Mouse (Mus musculus) embryonic facial prominence, embryonic 11.5 days (tissue): ENCODE data around the gene Cdc20b. TPM values are rescaled to one million over a fixed set of nuclear protein-coding genes. Genes with fewer than 3 reads are reported as not detected.
A peak's percentile ranks its signal among the peaks of the same experiment; 100 is the strongest.
"Not testable (repeated sequence)": the region's sequence is repeated elsewhere in the genome, so short reads cannot be mapped to it uniquely, and the experiment has no call there.

ENCODE experiments used
- ATAC-seq: fragments of 200-750 bp; cut with Nextera tagmentation; replicated peaks from 2 replicates; pipeline ENCODE4 v1.8.0; 2017; ENCODE audit warnings: low read depth; ENCODE audit not compliant: insufficient number of reproducible peaks, low FRiP score, low TSS enrichment
- DNase-seq: peaks from one replicate; pipeline ENCODE4 v3.0.0-alpha.2; 2015; ENCODE audit warnings: low spot score
- H3K27ac ChIP-seq: fragments of 300-500 bp; sonication (generic); replicated peaks from 2 replicates; pipeline ENCODE4 v1.5.1; 2014; ENCODE audit warnings: mild to moderate bottlenecking, low read depth, low read length, control low read depth
- H3K27me3 ChIP-seq: fragments of 300-500 bp; sonication (generic); 2 replicates; pipeline ENCODE4 v1.6.1; 2014; ENCODE audit warnings: mild to moderate bottlenecking, low read length, moderate library complexity, mixed read lengths; ENCODE audit not compliant: control insufficient read depth, insufficient read depth
- H3K36me3 ChIP-seq: fragments of 300-500 bp; sonication (generic); replicated peaks from 2 replicates; pipeline ENCODE4 v1.6.1; 2014; ENCODE audit warnings: low read depth, mild to moderate bottlenecking, low read length, moderate library complexity, mixed read lengths; ENCODE audit not compliant: control insufficient read depth, insufficient read depth
- H3K4me1 ChIP-seq: fragments of 300-500 bp; sonication (generic); 2 replicates; pipeline ENCODE4 v1.6.1; 2014; ENCODE audit warnings: low read length, mixed read lengths; ENCODE audit not compliant: control insufficient read depth, insufficient read depth
- H3K4me2 ChIP-seq: fragments of 300-500 bp; sonication (generic); 2 replicates; pipeline ENCODE4 v1.6.1; 2014; ENCODE audit warnings: low read depth, mild to moderate bottlenecking, control low read depth, low read length, moderate library complexity
- H3K4me3 ChIP-seq: fragments of 300-500 bp; sonication (generic); 2 replicates; pipeline ENCODE4 v1.5.1; 2014; ENCODE audit warnings: low read depth, low read length, control low read depth
- H3K9ac ChIP-seq: fragments of 300-500 bp; sonication (generic); replicated peaks from 2 replicates; pipeline ENCODE4 v1.6.1; 2014; ENCODE audit warnings: mild to moderate bottlenecking, control low read depth, low read length
- H3K9me3 ChIP-seq: fragments of 300-500 bp; sonication (generic); replicated peaks from 2 replicates; pipeline ENCODE4 v1.6.1; 2016; ENCODE audit warnings: mild to moderate bottlenecking, low read length, inconsistent platforms, mixed read lengths; ENCODE audit not compliant: control insufficient read depth
- WGBS: fragments of 180-500 bp; shearing (Covaris S2); extraction: QIAGEN DNeasy Blood & Tissue Kit; methylation state at CpG from one replicate; pipeline ENCODE4 v1.1.7; 2014; 5-methylcytosine and 5-hydroxymethylcytosine counted together
- polyA plus RNA-seq: library from polyadenylated mRNA; unstranded; fragments of >200 nt; fragmentation: Nextera tagmentation; extraction: Ambion mirVana; gene quantifications from 2 replicates; pipeline ENCODE4 v1.2.1, GENCODE M21; 2014

The Cdc20b gene
- polyA plus RNA-seq, 1 experiment from 2014 or later = not detected

DNA sequence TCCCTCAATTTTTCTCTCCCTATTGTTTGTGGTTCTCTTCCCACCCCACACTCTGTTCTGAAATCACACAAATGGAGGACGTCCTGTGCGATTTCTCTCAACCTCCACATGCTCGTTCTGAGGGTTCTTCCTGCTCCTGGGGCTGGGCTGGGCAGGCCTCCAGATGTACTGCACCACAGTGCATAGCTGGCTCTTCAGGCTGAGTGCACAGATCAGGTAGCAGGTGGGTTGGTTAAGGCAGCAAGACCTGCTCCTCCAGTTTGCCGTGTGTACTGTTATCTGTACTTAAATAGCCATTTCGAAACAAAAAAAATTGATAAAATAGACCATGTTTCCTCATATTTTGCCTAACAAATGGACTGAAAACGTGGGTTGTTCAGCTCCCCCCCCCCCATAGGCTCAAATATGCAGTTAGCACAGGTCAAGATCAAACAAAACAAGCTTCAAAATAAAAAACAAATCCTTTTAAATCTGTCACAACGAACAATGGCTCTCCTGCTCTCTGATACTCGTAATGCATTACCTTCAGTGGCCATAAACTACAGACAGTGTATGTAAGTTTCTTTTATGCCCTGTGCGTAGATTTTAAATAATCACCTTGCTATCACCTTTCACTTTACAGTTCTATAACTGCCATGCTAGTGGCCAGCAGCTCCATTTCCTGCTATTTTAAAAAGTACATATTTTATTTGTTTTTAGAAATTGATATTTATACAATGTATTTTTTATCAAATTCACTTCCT is 34.2 kb upstream of the Cdc20b start:
- H3K4me1 ChIP-seq = no peaks in the 10 kb centered on the region; the same call in 1 of the 2 replicates
- H3K9me3 ChIP-seq = no peaks in the 10 kb centered on the region
- H3K9ac ChIP-seq = no peak overlapping the region
- H3K4me3 ChIP-seq = no peak overlapping the region
- 0 out of 2 replicates have a peak, but pooled peaks have one; percentile 59 for ATAC-seq
- 62% methylated on average over 9 of the region's 9 CpGs for WGBS
- no peak overlapping the region for H3K27ac ChIP-seq
- no peaks in the 10 kb centered on the region for H3K36me3 ChIP-seq
- no peak overlapping the region for H3K4me2 ChIP-seq
- DNase-seq = peak; percentile 33
- peaks cover 34% of the 10 kb centered on the region for H3K27me3 ChIP-seq

DNA sequence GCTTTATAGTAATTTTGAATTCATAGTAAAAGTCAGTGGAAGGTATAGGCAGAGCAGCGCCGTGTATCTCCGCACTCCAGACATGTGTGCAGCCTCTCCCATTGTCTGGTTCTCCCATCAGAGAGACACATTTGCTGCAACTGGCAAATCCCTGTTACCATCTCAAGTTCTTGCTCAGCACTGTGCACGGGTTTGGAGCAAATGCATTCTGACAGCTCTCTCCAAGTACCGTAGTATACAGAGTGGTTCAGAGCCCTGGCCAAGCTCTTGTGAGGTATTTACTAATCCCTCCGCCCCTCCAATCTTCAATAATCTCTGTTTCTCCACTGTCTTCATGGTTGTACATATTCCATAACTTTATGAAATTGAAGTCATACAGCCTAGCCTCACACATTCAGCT is 22.2 kb upstream of the Cdc20b start:
- Histone ChIP-seq H3K27ac (no peak overlapping the region), H3K9me3 (no peaks in the 10 kb centered on the region), H3K36me3 (no peaks in the 10 kb centered on the region), H3K27me3 (no peaks in the 10 kb centered on the region), H3K4me3 (no peak overlapping the region), H3K4me2 (no peak overlapping the region), H3K9ac (no peak overlapping the region), H3K4me1 (no peaks in the 10 kb centered on the region)
- DNase-seq (no peak), ATAC-seq (no peak)
- WGBS = 79% methylated on average over 6 of the region's 6 CpGs

DNA sequence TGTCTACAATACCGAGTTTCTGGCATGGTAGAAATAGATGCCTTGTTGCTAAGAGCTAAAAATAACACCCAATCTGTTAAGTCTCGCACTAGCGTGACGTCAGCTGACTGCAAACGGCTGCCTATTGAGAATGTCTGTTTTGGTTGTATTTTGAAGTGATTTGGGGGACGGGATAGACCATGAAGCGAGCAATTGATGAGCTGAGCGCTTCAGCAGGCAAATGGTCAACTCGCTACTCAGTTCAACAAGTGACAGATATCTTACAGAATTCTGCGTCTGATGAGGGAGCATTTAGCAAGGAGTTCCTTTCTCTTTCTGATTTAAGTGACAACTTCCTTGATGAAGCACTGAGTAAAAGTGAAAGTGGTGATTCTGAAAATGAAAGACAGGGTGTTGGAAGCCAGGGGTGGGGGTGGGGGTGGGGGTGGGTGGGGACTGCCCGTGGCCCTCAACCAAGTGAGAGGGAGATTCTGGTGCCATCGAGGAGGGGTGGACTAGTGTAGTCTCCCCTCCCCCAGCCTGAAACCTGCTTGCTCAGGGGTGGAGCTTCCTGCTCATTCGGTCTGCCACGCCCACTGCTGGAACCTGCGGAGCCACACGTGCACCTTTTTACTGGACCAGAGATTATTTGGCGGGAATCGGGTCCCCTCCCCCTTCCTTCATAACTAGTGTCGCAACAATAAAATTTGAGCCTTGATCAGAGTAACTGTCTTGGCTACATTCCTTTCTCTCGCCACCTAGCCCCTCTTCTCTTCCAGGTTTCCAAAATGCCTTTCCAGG is 21.5 kb upstream of the Cdc20b start:
- not testable (repeated sequence) for H3K9ac ChIP-seq, H3K9me3 ChIP-seq, ATAC-seq, H3K4me1 ChIP-seq, DNase-seq, H3K4me2 ChIP-seq, H3K27me3 ChIP-seq, H3K36me3 ChIP-seq, H3K27ac ChIP-seq, H3K4me3 ChIP-seq
- WGBS = 58% methylated on average over 18 of the region's 20 CpGs

DNA sequence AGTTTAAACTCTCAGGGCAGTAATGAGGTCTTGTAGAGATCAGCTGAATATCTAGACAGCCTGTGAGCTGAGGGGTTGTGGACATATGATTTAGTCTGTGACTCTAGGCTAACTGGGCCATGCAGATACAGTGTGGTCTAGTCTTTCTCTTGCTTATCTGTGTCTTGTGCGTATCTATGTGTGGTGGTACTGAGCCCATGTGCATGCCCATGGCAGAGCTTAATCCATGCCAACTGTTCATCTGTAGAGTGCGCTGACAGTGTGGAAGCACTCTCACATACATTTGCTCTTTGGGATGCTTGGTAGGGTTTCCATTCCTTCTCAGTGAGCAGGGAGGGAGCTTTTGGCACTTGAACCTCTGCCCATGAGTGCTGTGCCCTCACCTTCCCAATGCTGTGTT is 13.4 kb upstream of the Cdc20b start:
- Histone ChIP-seq H3K9ac (no peak overlapping the region), H3K27ac (no peak overlapping the region), H3K9me3 (no peaks in the 10 kb centered on the region), H3K4me3 (no peak overlapping the region), H3K4me1 (no peaks in the 10 kb centered on the region), H3K27me3 (no peaks in the 10 kb centered on the region), H3K36me3 (no peaks in the 10 kb centered on the region), H3K4me2 (no peak overlapping the region)
- 80% methylated on average over 2 of the region's 2 CpGs for WGBS
- ATAC-seq (no peak), DNase-seq (no peak)

DNA sequence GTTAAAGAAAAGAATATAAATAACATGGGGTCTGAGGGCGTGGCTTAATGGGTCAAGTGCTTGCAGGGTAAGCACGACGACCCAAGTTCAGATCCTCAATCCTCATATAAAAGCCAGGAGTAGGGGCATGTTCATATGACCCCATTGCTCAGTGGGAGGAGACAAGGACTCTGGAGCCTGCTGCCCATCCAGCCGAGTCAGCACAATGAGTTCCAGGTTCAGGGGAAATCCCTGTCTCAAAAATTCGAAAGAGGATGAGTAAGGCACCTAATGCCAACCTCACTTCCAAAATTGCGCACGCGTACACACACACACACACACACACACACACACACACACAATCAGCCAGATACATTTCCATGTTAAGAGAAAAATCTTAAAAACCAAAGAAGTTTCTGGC is 12.4 kb upstream of the Cdc20b start:
- no peak for DNase-seq
- Histone ChIP-seq H3K27ac (no peak overlapping the region), H3K27me3 (no peaks in the 10 kb centered on the region), H3K4me2 (no peak overlapping the region), H3K9me3 (no peaks in the 10 kb centered on the region), H3K36me3 (no peaks in the 10 kb centered on the region), H3K4me1 (no peaks in the 10 kb centered on the region), H3K9ac (no peak overlapping the region), H3K4me3 (no peak overlapping the region)
- 75% methylated on average over 8 of the region's 8 CpGs for WGBS
- ATAC-seq = no peak

DNA sequence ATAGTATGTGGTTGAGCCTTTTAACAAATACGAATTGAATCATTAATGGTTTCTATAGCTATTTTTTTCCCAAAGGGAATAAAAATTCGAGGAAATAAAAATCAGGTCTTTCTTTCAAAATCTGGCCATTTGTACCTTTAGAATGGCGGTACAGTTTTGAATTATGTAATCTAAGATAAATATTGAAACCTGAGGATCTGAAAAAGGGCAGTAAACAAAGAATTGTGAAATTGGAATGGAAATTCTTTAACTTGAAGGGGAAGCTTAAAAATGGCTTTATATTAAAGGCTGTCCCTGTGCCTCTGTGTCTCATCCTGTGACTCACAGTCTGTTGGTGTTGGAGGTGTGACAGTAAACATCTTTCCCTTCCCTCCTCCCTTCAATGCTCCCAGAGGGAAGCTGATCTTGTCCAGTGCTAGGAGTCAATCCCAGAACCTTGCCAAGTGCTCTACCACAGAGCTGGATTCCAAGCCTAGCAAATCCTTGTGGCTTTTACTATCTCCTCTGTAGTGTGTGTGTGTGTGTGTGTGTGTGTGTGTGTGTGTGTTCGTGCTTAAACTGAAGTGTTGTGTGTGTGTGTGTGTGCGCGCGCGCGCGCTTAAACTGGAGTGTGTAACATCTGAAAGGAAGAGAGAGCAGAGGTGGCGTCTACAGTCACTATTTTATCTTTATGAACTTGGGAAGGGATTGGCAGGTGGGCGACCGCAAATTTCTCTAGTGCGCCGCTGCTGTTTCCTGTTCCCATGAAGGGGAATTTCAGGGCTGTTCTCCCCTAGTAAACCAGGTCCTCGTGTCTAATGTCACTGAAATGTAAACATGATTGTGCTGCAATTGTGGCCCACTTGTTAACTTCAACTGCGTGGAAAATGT is 11.4 kb upstream of the Cdc20b start:
- no peaks in the 10 kb centered on the region for H3K9me3 ChIP-seq
- H3K4me1 ChIP-seq = no peaks in the 10 kb centered on the region
- ATAC-seq = no peak
- no peak overlapping the region for H3K4me3 ChIP-seq
- no peak overlapping the region for H3K4me2 ChIP-seq
- H3K9ac ChIP-seq = no peak overlapping the region
- no peak for DNase-seq
- H3K27ac ChIP-seq = no peak overlapping the region
- H3K36me3 ChIP-seq = no peaks in the 10 kb centered on the region
- WGBS = 85% methylated on average over 17 of the region's 17 CpGs
- H3K27me3 ChIP-seq = no peaks in the 10 kb centered on the region

DNA sequence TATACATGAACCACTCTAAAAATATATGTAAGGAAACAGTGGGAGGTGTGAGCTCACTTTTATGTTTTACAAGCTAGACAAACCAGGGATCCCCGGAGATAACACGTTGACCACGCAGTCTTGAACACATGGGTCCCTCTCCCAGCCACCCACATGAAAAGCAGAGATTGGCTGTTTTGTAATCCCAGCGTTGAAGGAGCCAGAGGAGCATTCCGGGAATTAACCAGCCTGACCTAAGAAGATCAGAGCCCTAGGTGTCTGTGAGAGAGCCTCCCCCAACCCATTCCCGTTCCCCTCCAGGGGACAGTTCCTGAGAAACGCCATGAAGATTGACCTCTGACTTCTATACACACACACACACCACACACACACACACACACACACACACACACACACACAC is 3.6 kb upstream of the Cdc20b start:
- 3% methylated on average over 7 of the region's 7 CpGs for WGBS
- Histone ChIP-seq H3K27me3 (peaks cover 23% of the 10 kb centered on the region), H3K27ac (no peak overlapping the region), H3K4me3 (peak overlapping the region; percentile 48), H3K9ac (peak overlapping the region; percentile 13; the same call in 1 of the 2 replicates), H3K9me3 (no peaks in the 10 kb centered on the region), H3K4me1 (no peaks in the 10 kb centered on the region), H3K4me2 (peak overlapping the region; percentile 94), H3K36me3 (no peaks in the 10 kb centered on the region)
- DNase-seq (no peak), ATAC-seq (no peak)
